Mouse (Mus musculus) CD4-positive, CD25-positive, alpha-beta regulatory T cell, adult 4 months (primary cell): ENCODE measurements around the gene Bpifb2. TPM values are rescaled to one million over a fixed set of nuclear protein-coding genes. Genes with fewer than 3 reads are reported as not detected.

ENCODE experiments used
- ATAC-seq: one replicate; pipeline ENCODE4 v1.8.0; 2017
- polyA plus RNA-seq, 2 experiments: library from polyadenylated mRNA; unstranded; fragments of 100-300 nt; shearing (Covaris generic); gene quantifications; one replicate each; pipeline ENCODE4 v1.2.1; 2017

The Bpifb2 gene
- polyA plus RNA-seq, 2 experiments from 2014 or later: not detected

- ATAC-seq: no peak
Measured at GRCm38 (mm10) chr2:153933311-153933710, 58.5 kb downstream of the Bpifb2 start.

GRCm38 (mm10) chr2:153935348-153935747, 60.5 kb downstream of the Bpifb2 start:
- ATAC-seq: no peak

GRCm38 (mm10) chr2:153937843-153938242, 63.0 kb downstream of the Bpifb2 start, which contains the start of gene Bpifb4:
Gene Bpifb4 (plus strand): TSS chr2:153938212.
- no peak for ATAC-seq

GRCm38 (mm10) chr2:153943537-153943936, 68.7 kb downstream of the Bpifb2 start:
- ATAC-seq: no peak

GRCm38 (mm10) chr2:153944567-153944966, 69.7 kb downstream of the Bpifb2 start:
- ATAC-seq: no peak

Other genes starting within 250 kb of the Bpifb2 start
- 100 to 1,000 TPM; 106 to 117 TPM for gene Commd7, start 242.3 kb upstream of the Bpifb2 start, polyA plus RNA-seq
- 1 to 10 TPM; 3.6 to 5.7 TPM for gene Dnmt3b, start 225.6 kb upstream of the Bpifb2 start, polyA plus RNA-seq
- not detected for gene Dnmt3c, start 178.4 kb upstream of the Bpifb2 start, polyA plus RNA-seq
- 100 to 1,000 TPM; 238 to 257 TPM for gene Mapre1, start 133.8 kb upstream of the Bpifb2 start, polyA plus RNA-seq
- gene Efcab8, start 95.1 kb upstream of the Bpifb2 start, polyA plus RNA-seq: not detected
- gene Sun5, start 4.0 kb upstream of the Bpifb2 start, polyA plus RNA-seq: not detected
- not detected for gene Bpifb6, start 25.3 kb downstream of the Bpifb2 start, polyA plus RNA-seq
- gene Bpifb3, start 43.2 kb downstream of the Bpifb2 start, polyA plus RNA-seq: not detected
- not detected for gene Bpifb4, start 63.2 kb downstream of the Bpifb2 start, polyA plus RNA-seq
- not detected for gene Bpifa6, start 99.9 kb downstream of the Bpifb2 start, polyA plus RNA-seq
- gene Bpifa2, start 133.2 kb downstream of the Bpifb2 start, polyA plus RNA-seq: not detected